Mouse (Mus musculus) ES-E14 (cell line): Measurements from ENCODE around the gene Atg4a-ps. TPM values are rescaled to one million over a fixed set of nuclear protein-coding genes. Genes with fewer than 3 reads are reported as not detected.

Experiments
- DNase-seq: peaks from one replicate; pipeline ENCODE4 v3.0.0-alpha.2; 2013; ENCODE audit warnings: low read depth, low spot score
- H3K27ac ChIP-seq: 2 replicates; pipeline ENCODE4 v1.5.1; 2012; ENCODE audit warnings: low read depth, mild to moderate bottlenecking, low read length, moderate library complexity, mixed read lengths; ENCODE audit not compliant: poor library complexity, insufficient read depth, severe bottlenecking
- H3K36me3 ChIP-seq: 2 replicates; pipeline ENCODE4 v1.6.1; 2012; ENCODE audit warnings: mild to moderate bottlenecking, low read length, moderate library complexity, mixed read lengths; ENCODE audit not compliant: control insufficient read depth, poor library complexity, insufficient read depth, severe bottlenecking
- H3K4me1 ChIP-seq, 2 experiments: fragments of 150-350 bp in 1 of 2; sonication (generic) in 1 of 2; 2 replicates each; pipeline ENCODE4 v1.6.1; 2012; ENCODE audit warnings: low read length in 2 of 2, mild to moderate bottlenecking in 1 of 2, mixed read lengths in 1 of 2; ENCODE audit not compliant: control insufficient read depth in 2 of 2, insufficient read depth in 2 of 2, poor library complexity in 1 of 2
- H3K4me3 ChIP-seq, 2 experiments: fragments of 150-350 bp in 1 of 2; sonication (generic) in 1 of 2; 2 replicates each; pipeline ENCODE4 v1.5.1; 2012; ENCODE audit warnings: low read length in 2 of 2, low read depth in 1 of 2, mild to moderate bottlenecking in 1 of 2, mixed read lengths in 1 of 2; ENCODE audit not compliant: insufficient read depth in 1 of 2, poor library complexity in 1 of 2, severe bottlenecking in 1 of 2
- H3K9ac ChIP-seq: 2 replicates; pipeline ENCODE4 v1.6.1; 2012; ENCODE audit warnings: low read depth, mild to moderate bottlenecking, low read length, mixed read lengths; ENCODE audit not compliant: poor library complexity, insufficient read depth, severe bottlenecking
- H3K9me3 ChIP-seq: fragments of 150-350 bp; sonication (generic); 2 replicates; pipeline ENCODE4 v1.6.1; 2012; ENCODE audit warnings: low read depth, mild to moderate bottlenecking, low read length; ENCODE audit not compliant: control insufficient read depth, insufficient read depth
- CHD2 ChIP-seq: IDR thresholded peaks from 2 replicates; pipeline ENCODE4 v1.6.1; 2014; ENCODE audit warnings: mild to moderate bottlenecking, low read depth, low read length, inconsistent platforms
- HCFC1 ChIP-seq: IDR thresholded peaks from 2 replicates; pipeline ENCODE4 v1.6.1; 2012; ENCODE audit warnings: low read length, inconsistent platforms, borderline replicate concordance; ENCODE audit not compliant: insufficient read depth
- MAFK ChIP-seq: IDR thresholded peaks from 2 replicates; pipeline ENCODE4 v1.6.1; 2014; ENCODE audit warnings: mild to moderate bottlenecking, low read depth, low read length, inconsistent platforms; ENCODE audit not compliant: insufficient read depth
- ZC3H11A ChIP-seq: IDR thresholded peaks from 2 replicates; pipeline ENCODE4 v1.6.1; 2012; ENCODE audit warnings: low read depth, mild to moderate bottlenecking, inconsistent platforms, low read length, borderline replicate concordance
- ZNF384 ChIP-seq: IDR thresholded peaks from 2 replicates; pipeline ENCODE4 v1.6.1; 2012; ENCODE audit warnings: low read depth, low read length, inconsistent platforms
- in situ Hi-C, 2 experiments: fragments of 600-800 bp; cut with MboI; formaldehyde crosslinking; loops; one replicate each; pipeline ENCODE4 v1.15.1; 2025; ENCODE audit warnings: low sequenced_read_pairs in 2 of 2, inconsistent platforms in 1 of 2; ENCODE audit not compliant: unreplicated experiment in 2 of 2
- total RNA-seq: library from RNA; depleted of rRNA; stranded (reverse); fragments of 300-350 nt; gene quantifications from 2 replicates; pipeline ENCODE4 v1.2.3, GENCODE M21; 2012

Gene Atg4a-ps
- total RNA-seq, 1 experiment, result 0.18 TPM

GRCm38 (mm10) chr3:103672113-103672512, 26.2 kb upstream of the Atg4a-ps start:
- in situ Hi-C loops, result no loop called here
- Histone ChIP-seq H3K36me3 (no peaks in the 10 kb centered on the region), H3K4me3 (no peak overlapping the region), H3K9ac (no peak overlapping the region), H3K9me3 (no peaks in the 10 kb centered on the region), H3K4me1 (no peaks in the 10 kb centered on the region), H3K27ac (no peak overlapping the region)
- TF ChIP-seq MAFK (no peak), HCFC1 (no peak), CHD2 (no peak)
- no peak for DNase-seq

- TF ChIP-seq CHD2 (no peak), ZC3H11A (no peak), ZNF384 (no peak), MAFK (no peak), HCFC1 (no peak)
- no peaks in the 10 kb centered on the region for H3K9me3 ChIP-seq
- no peak overlapping the region for H3K4me3 ChIP-seq
- no peak overlapping the region for H3K27ac ChIP-seq
- in situ Hi-C loops, result no loop called here
- H3K9ac ChIP-seq, result no peak overlapping the region
- no peaks in the 10 kb centered on the region for H3K36me3 ChIP-seq
- H3K4me1 ChIP-seq, result no peaks in the 10 kb centered on the region
- DNase-seq, result no peak
Measured at GRCm38 (mm10) chr3:103663385-103663784, 17.5 kb upstream of the Atg4a-ps start.

GRCm38 (mm10) chr3:103661714-103662113, 15.8 kb upstream of the Atg4a-ps start:
- Histone ChIP-seq H3K9me3 (no peaks in the 10 kb centered on the region), H3K27ac (no peak overlapping the region), H3K4me1 (no peaks in the 10 kb centered on the region), H3K4me3 (no peak overlapping the region), H3K9ac (no peak overlapping the region), H3K36me3 (no peaks in the 10 kb centered on the region)
- TF ChIP-seq MAFK, result no peak
- no peak for TF ChIP-seq CHD2
- no peak for TF ChIP-seq ZNF384
- TF ChIP-seq ZC3H11A, result no peak
- TF ChIP-seq HCFC1, result no peak
- no peak for DNase-seq
- in situ Hi-C loops, result no loop called here

- no peak for DNase-seq
- in situ Hi-C loops, result no loop called here
- Histone ChIP-seq H3K9me3 (no peaks in the 10 kb centered on the region), H3K4me1 (no peaks in the 10 kb centered on the region), H3K36me3 (no peaks in the 10 kb centered on the region), H3K27ac (no peak overlapping the region), H3K9ac (no peak overlapping the region), H3K4me3 (no peak overlapping the region)
- TF ChIP-seq HCFC1, result no peak
- TF ChIP-seq ZNF384, result no peak
- no peak for TF ChIP-seq CHD2
- TF ChIP-seq MAFK, result no peak
- no peak for TF ChIP-seq ZC3H11A
Measured at GRCm38 (mm10) chr3:103660012-103660411, 14.1 kb upstream of the Atg4a-ps start.

GRCm38 (mm10) chr3:103650406-103650805, 4.5 kb upstream of the Atg4a-ps start:
- H3K27ac ChIP-seq, result no peak overlapping the region
- in situ Hi-C loops, result no loop called here
- H3K9me3 ChIP-seq, result no peaks in the 10 kb centered on the region
- H3K4me1 ChIP-seq, result no peaks in the 10 kb centered on the region
- TF ChIP-seq ZC3H11A, result no peak
- TF ChIP-seq HCFC1, result no peak
- no peak for TF ChIP-seq MAFK
- TF ChIP-seq CHD2, result no peak
- TF ChIP-seq ZNF384, result no peak
- H3K9ac ChIP-seq, result no peak overlapping the region
- no peak overlapping the region for H3K4me3 ChIP-seq
- DNase-seq, result no peak
- no peaks in the 10 kb centered on the region for H3K36me3 ChIP-seq
